Mouse (Mus musculus): ENCODE results near the gene Wbp2. TPM values are rescaled to one million over a fixed set of nuclear protein-coding genes. Genes with fewer than 3 reads are reported as not detected.
A peak's percentile ranks its signal among the peaks of the same experiment; 100 is the strongest.

Wbp2 gene
- polyA plus RNA-seq, 2 experiments = 57.7 to 58.6 TPM

GRCm38 (mm10) chr11:116117241-116117640, 30.4 kb upstream of the Wbp2 start:
- ATAC-seq (ENCODE audit: low FRiP score, low read depth) = 0 out of 2 replicates have a peak, but pooled peaks have one; percentile 70
- Histone ChIP-seq H3K4me2 (replicated peaks; ENCODE audit: low read depth, low read length, severe bottlenecking) (no peak overlapping the region), H3K4me3 (replicated peaks; ENCODE audit: low read length) (no peak overlapping the region), H3K4me1 (ENCODE audit: control insufficient read depth, insufficient read depth, low read length) (no peaks in the 10 kb centered on the region), H3K9me3 (ENCODE audit: control insufficient read depth, low read length) (no peaks in the 10 kb centered on the region), H3K27ac (replicated peaks; ENCODE audit: low read depth, low read length) (peak overlapping the region; percentile 39; the same call in 1 of the 2 replicates), H3K27me3 (ENCODE audit: control insufficient read depth, insufficient read depth, low read length) (no peaks in the 10 kb centered on the region), H3K9ac (ENCODE audit: low read depth, low read length, severe bottlenecking) (no peak overlapping the region), H3K36me3 (ENCODE audit: control insufficient read depth, insufficient read depth, low read length) (no peaks in the 10 kb centered on the region)
- TF ChIP-seq POLR2A (IDR thresholded peaks at IDR 0.05; ENCODE audit: borderline replicate concordance, extremely low read depth, insufficient read depth, insufficient read length) = no peak
- no peak for DNase-seq (ENCODE audit: low spot score)
- 31% methylated on average over 12 of the region's 12 CpGs for WGBS

- Histone ChIP-seq H3K4me3 (replicated peaks; ENCODE audit: low read length) (no peak overlapping the region), H3K27ac (replicated peaks; ENCODE audit: low read depth, low read length) (no peak overlapping the region), H3K36me3 (ENCODE audit: control insufficient read depth, insufficient read depth, low read length) (no peaks in the 10 kb centered on the region), H3K9me3 (ENCODE audit: control insufficient read depth, low read length) (no peaks in the 10 kb centered on the region), H3K4me1 (ENCODE audit: control insufficient read depth, insufficient read depth, low read length) (peaks cover 22% of the 10 kb centered on the region), H3K9ac (ENCODE audit: low read depth, low read length, severe bottlenecking) (no peak overlapping the region), H3K27me3 (ENCODE audit: control insufficient read depth, insufficient read depth, low read length) (peaks cover 46% of the 10 kb centered on the region), H3K4me2 (replicated peaks; ENCODE audit: low read depth, low read length, severe bottlenecking) (no peak overlapping the region)
- no peak for TF ChIP-seq POLR2A (IDR thresholded peaks at IDR 0.05; ENCODE audit: borderline replicate concordance, extremely low read depth, insufficient read depth, insufficient read length)
- WGBS = 82% methylated on average over 19 of the region's 19 CpGs
- no peak for ATAC-seq (ENCODE audit: low FRiP score, low read depth)
- DNase-seq (ENCODE audit: low spot score) = no peak
These were observed 24.9 kb upstream of the Wbp2 start for GRCm38 (mm10) chr11:116111611-116112203.

- no peak for TF ChIP-seq POLR2A (IDR thresholded peaks at IDR 0.05; ENCODE audit: borderline replicate concordance, extremely low read depth, insufficient read depth, insufficient read length)
- no peaks in the 10 kb centered on the region for H3K36me3 ChIP-seq (ENCODE audit: control insufficient read depth, insufficient read depth, low read length)
- ATAC-seq (ENCODE audit: low FRiP score, low read depth) (no peak), DNase-seq (ENCODE audit: low spot score) (no peak)
- no peak overlapping the region for H3K27ac ChIP-seq (replicated peaks; ENCODE audit: low read depth, low read length)
- peaks cover 27% of the 10 kb centered on the region for H3K4me1 ChIP-seq (ENCODE audit: control insufficient read depth, insufficient read depth, low read length)
- H3K4me3 ChIP-seq (replicated peaks; ENCODE audit: low read length) = 0 out of 2 replicates have a peak overlapping the region, but pooled peaks have one; percentile 52
- no peaks in the 10 kb centered on the region for H3K9me3 ChIP-seq (ENCODE audit: control insufficient read depth, low read length)
- no peak overlapping the region for H3K9ac ChIP-seq (ENCODE audit: low read depth, low read length, severe bottlenecking)
- whole genome bisulfite sequencing = 79% methylated on average over 4 of the region's 4 CpGs
- H3K4me2 ChIP-seq (replicated peaks; ENCODE audit: low read depth, low read length, severe bottlenecking) = peak overlapping the region; percentile 69; the same call in 1 of the 2 replicates
- peaks cover 48% of the 10 kb centered on the region for H3K27me3 ChIP-seq (ENCODE audit: control insufficient read depth, insufficient read depth, low read length)
These were observed 24.3 kb upstream of the Wbp2 start for GRCm38 (mm10) chr11:116111067-116111466.

DNA sequence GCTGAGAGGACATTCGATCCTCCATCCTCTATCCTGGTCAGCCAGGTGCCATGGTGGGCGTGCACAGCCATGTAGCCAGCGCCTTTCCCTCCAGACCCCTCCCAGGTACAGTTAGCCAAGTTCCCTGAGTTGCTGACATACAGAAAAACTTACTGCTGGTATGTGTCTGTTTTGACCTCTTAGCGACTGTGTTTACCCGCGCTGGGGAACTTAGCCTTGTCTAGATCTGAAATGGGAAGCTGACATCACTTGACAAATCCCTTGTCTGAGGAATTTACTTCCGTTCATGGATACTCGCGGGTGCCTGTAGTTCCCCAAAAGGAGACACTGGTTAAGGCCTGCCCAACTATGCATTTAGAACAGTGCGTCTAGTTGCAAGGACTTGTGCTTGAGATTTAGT, 23.7 kb upstream of the Wbp2 start:
- H3K27me3 ChIP-seq (ENCODE audit: control insufficient read depth, insufficient read depth, low read length) = peaks cover 48% of the 10 kb centered on the region
- peak overlapping the region; percentile 52 for H3K4me3 ChIP-seq (replicated peaks; ENCODE audit: low read length)
- H3K36me3 ChIP-seq (ENCODE audit: control insufficient read depth, insufficient read depth, low read length) = no peaks in the 10 kb centered on the region
- peak overlapping the region; percentile 61 for H3K9ac ChIP-seq (ENCODE audit: low read depth, low read length, severe bottlenecking)
- no peak for TF ChIP-seq POLR2A (IDR thresholded peaks at IDR 0.05; ENCODE audit: borderline replicate concordance, extremely low read depth, insufficient read depth, insufficient read length)
- peak overlapping the region; percentile 69 for H3K4me2 ChIP-seq (replicated peaks; ENCODE audit: low read depth, low read length, severe bottlenecking)
- ATAC-seq (ENCODE audit: low FRiP score, low read depth) (no peak), DNase-seq (ENCODE audit: low spot score) (no peak)
- 25% methylated on average over 10 of the region's 10 CpGs for WGBS
- 0 out of 2 replicates have a peak overlapping the region, but pooled peaks have one; percentile 3 for H3K27ac ChIP-seq (replicated peaks; ENCODE audit: low read depth, low read length)
- H3K4me1 ChIP-seq (ENCODE audit: control insufficient read depth, insufficient read depth, low read length) = peaks cover 28% of the 10 kb centered on the region
- H3K9me3 ChIP-seq (ENCODE audit: control insufficient read depth, low read length) = no peaks in the 10 kb centered on the region

DNA sequence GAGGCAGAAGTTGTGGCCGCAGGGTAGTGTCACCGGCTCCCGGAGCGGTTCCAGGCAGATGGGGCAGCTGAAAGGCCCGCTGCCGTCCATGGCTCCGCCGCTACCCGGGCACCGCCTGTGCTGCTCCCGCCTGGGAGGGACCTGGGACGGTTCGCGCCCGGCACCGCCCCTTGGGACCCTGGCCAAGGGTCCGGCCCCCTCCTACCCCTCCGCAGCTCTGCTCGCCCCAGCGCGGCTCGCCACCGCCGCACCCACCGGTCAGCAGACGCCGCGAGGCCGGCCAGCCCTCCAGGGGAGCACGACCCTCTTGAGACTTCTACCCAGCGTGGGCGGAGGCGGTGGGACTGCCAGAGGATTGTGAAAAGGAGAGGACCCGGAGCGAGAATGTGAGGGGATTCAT, 23.3 kb upstream of the Wbp2 start:
- no peaks in the 10 kb centered on the region for H3K9me3 ChIP-seq (ENCODE audit: control insufficient read depth, low read length)
- ATAC-seq (ENCODE audit: low FRiP score, low read depth) (peak; percentile 51; the same call in 1 of the 2 replicates), DNase-seq (ENCODE audit: low spot score) (no peak)
- no peak for TF ChIP-seq POLR2A (IDR thresholded peaks at IDR 0.05; ENCODE audit: borderline replicate concordance, extremely low read depth, insufficient read depth, insufficient read length)
- under 1% methylated on average over 21 of the region's 35 CpGs for WGBS
- peak overlapping the region; percentile 61 for H3K9ac ChIP-seq (ENCODE audit: low read depth, low read length, severe bottlenecking)
- peaks cover 48% of the 10 kb centered on the region for H3K27me3 ChIP-seq (ENCODE audit: control insufficient read depth, insufficient read depth, low read length)
- peak overlapping the region; percentile 69 for H3K4me2 ChIP-seq (replicated peaks; ENCODE audit: low read depth, low read length, severe bottlenecking)
- peak overlapping the region; percentile 52 for H3K4me3 ChIP-seq (replicated peaks; ENCODE audit: low read length)
- no peaks in the 10 kb centered on the region for H3K36me3 ChIP-seq (ENCODE audit: control insufficient read depth, insufficient read depth, low read length)
- peaks cover 28% of the 10 kb centered on the region for H3K4me1 ChIP-seq (ENCODE audit: control insufficient read depth, insufficient read depth, low read length)
- peak overlapping the region; percentile 46 for H3K27ac ChIP-seq (replicated peaks; ENCODE audit: low read depth, low read length)

Measured in limb, embryonic 14.5 days (tissue).